Mouse (Mus musculus): Measurements from ENCODE around the gene Plekhd1. TPM values are rescaled to one million over a fixed set of nuclear protein-coding genes. Genes with fewer than 3 reads are reported as not detected.
A peak's percentile ranks its signal among the peaks of the same experiment; 100 is the strongest.

The Plekhd1 gene
- polyA plus RNA-seq, 1 experiment, result not detected

DNA sequence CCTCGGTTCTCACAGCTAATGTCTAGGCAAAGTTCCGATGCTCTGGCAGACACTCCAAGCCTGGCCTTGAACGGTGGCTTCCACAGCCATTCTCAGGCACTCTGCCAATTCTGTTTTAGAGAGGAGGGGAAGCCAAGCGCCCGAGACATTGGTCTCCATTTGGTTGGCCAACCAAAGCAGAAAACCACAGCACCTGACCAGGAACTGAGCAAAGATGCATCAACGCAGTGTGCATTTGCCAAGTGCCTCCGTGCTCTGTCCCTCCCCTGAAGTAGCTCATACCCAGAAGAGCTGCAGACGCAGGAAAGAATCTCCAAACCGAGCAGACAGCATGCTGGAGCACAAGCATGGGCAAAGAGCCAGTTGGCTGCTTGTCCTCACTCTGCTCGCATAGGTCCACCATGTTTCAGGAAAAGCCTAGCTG, 4.6 kb upstream of the Plekhd1 start:
- no peak for TF ChIP-seq GATA1 (IDR thresholded peaks at IDR 0.05; ENCODE audit: low read length)

DNA sequence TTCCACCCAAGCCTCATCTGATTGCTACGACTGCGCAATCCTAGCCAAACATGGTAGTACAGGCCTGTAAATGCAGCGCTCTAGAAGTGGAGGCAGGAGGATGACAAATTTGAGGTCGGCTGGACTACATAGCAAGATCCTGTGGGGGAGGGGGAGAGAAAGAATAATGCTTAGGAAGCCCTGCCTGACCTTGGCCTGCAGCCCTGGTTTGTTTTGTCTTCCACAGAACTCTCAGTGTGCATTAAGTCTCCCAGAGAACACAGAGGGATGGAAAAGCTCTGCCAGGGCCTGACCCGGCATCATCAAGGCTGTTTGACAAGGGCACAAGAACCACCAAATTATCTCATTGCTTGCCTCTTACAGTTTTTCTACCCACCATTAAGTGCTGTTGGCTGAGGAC, 2.7 kb upstream of the Plekhd1 start:
- no peak for TF ChIP-seq GATA1 (IDR thresholded peaks at IDR 0.05; ENCODE audit: low read length)

DNA sequence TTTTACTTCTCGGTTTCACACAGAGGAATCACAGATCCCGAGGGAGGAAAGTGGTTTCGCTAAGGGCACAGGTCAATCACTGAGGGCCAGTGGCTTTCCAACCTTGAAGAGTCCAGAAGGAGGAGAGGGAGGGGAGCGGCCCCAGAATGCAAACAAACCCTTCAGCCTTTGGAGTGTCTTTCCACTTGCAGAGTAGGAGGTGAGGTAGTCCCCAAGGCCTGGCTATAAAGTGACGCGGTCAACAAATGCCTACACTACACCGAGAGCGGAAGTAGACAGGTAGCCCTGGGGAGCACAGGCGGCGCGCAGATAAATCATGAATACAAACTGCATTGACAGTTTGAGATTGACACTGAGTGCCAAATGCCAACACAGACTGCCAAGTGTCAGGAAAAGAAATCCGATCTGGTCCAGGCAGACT, 710 bp upstream of the Plekhd1 start:
- no peak for TF ChIP-seq GATA1 (IDR thresholded peaks at IDR 0.05; ENCODE audit: low read length)

DNA sequence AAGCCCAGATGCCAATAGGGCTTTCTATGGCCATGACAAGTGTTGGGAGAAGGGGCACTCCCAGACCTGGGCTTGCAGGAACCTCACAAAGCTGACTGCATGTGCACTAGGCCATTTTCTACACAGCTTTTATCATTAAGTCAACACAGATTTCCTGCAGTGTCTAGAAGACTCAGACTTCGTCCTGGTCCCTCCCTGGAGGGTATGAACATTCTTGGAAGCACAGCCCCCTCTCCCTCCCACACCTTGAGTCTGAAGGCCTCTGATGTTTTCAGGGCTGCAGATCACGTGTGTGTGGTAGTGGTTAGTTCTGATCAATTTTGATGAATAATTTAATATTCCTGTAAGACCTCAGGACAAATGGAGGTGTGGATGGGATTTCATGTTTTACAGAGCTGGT, 1.3 kb downstream of the Plekhd1 start:
- TF ChIP-seq GATA1 (IDR thresholded peaks at IDR 0.05; ENCODE audit: low read length), result no peak

DNA sequence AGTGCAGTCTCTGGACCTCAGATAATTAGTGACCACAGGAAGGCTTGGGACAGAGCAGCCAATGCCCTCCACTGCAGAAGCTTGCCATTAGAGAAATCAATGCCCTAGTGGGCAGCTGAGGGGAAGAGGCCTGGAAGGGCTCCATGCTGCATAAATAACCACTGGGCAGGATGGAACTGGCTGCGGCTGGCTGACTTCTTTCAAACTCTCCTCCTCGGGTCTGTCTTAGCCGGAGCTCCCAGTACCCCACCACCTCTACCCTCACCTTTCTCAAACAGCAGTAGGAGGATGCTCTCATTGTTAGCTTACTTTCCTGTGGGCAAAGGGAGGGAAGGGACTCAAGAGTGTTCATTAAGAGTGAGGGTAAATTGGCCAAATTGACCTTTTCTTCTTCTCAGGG, 2.6 kb downstream of the Plekhd1 start:
- TF ChIP-seq GATA1 (IDR thresholded peaks at IDR 0.05; ENCODE audit: low read length), result no peak

DNA sequence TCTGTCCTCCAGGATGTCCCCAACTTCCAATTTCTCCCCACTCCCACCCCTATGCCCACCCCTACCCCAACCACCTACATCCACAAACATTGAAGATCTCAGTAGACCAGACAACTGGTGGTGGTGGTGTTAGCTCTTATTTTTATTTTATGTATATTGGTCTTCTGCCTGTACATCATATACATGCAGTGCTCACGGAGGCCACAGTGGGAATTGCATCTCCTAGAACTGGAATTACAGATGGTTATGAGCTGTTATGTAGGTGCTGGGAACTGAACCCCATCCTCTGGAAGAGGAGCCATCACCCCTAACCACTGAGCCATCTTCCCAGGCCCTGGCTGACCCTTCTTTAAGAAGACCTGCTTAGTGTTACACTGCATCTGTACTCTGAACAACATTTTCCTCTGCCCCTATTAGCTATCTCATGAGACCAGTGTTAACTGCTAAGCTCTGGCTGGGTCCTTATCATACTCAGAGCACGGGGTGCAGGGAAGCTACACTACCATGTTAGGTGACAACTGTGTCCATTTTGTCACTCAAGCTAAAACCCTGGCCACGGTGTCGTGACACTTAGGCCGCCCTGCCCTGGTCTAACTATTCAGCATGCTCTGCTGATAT, 6.2 kb downstream of the Plekhd1 start:
- TF ChIP-seq GATA1 (IDR thresholded peaks at IDR 0.05; ENCODE audit: low read length), result no peak

DNA sequence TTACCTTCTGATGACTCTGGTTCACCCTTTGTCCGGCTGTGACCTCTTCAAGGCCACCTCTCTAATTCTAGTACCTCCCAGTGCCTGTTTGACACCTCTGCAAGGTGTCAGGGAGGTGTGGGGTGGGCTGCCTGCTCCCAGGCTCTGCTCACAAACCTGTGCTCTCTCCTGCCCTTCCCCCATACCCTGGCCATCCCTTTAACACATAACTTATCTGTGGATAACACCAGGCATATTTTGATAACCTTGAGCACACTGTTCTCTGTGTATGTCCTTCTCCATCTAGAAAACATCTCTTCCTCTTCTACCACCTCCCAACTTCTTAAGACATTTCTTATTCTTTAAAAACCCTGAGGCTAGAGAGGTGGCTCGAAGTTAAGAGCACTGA, 6.7 kb downstream of the Plekhd1 start:
- no peak for TF ChIP-seq GATA1 (IDR thresholded peaks at IDR 0.05; ENCODE audit: low read length)

DNA sequence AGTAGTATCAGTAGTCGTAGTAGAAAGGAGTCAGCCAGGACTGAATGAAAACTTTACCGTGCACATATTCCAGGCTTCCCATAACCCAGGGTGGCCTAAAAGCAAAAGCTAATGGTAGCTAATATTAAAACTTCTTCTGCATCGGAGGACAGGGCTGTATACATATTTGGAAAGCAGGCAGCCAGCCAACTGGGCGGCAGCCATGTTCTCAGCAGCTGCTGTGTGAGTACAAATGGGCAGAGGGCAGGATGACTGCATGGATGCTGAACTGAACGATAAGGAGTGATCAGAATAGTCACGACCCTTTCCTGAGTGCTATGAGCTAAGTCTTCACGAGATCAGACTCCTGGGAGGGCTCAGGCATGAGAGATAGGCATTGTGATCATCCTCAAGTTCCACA, 8.9 kb downstream of the Plekhd1 start:
- no peak for TF ChIP-seq GATA1 (IDR thresholded peaks at IDR 0.05; ENCODE audit: low read length)

DNA sequence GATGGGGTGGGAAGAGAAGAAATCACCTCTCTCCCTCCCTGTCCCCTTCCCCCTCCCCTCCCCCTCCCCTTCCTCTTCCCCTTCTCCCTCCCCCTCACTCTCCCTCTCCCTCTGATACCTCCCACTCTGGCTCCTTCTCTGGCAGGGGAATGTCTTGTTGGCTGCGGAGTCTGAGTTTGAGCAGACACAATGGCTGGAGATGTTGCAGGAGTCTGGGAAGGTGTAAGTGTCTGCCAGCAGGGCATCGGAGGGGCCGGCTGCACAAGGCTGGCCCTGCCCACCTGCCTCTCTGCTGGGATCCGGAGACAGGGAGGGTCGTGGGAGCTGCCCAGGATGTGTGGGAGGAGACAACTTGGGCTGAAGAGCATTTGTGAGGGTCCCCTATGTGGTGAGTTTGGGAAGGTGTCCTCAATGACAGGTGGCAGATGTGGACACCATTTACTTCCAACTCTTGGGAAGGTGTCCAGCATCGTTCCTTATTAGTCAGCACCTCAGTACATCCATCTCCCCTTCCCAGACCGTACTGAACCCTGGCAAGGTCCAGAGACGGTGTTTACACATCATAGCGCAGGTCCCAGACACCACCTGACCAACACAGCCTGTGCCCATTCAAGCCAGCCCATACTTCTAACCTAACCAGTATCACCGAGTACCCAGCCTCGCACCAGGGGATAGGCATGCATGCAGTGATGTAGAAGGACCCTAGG, 14.0 kb downstream of the Plekhd1 start:
- no peak for TF ChIP-seq GATA1 (IDR thresholded peaks at IDR 0.05; ENCODE audit: low read length)

DNA sequence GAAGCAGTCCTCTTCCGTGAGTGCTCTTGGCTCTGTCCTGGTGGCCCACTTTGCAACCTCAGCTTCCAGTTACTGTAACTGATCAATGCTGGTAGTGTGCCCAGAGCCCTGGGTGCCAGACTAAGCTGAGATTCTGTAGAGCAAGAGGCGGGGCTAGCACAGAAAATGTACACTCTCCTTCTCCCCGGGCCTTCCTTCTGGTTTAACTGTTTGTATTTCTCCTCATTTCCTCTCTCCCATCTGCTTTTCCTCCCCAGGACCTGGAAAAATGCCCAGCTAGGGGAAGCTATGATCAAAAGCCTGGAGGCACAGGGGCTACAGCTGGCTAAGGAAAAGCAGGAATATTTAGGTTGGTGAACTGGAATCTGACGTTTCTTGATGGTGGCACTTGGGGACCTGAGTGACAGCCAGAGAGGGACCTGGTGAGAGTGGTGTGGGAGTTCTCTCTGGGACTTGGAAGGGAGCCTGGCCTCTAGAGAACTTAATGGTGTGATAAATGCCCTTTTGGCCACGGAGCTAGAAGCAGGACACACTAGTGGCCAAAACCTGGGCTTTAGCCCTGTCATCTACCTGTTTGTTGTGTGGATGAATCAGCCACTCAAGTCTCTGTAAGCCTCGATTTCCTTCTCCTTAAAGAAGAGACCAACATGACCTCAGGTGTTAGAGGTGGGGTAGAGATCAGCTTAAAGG, 14.7 kb downstream of the Plekhd1 start:
- no peak for TF ChIP-seq GATA1 (IDR thresholded peaks at IDR 0.05; ENCODE audit: low read length)

DNA sequence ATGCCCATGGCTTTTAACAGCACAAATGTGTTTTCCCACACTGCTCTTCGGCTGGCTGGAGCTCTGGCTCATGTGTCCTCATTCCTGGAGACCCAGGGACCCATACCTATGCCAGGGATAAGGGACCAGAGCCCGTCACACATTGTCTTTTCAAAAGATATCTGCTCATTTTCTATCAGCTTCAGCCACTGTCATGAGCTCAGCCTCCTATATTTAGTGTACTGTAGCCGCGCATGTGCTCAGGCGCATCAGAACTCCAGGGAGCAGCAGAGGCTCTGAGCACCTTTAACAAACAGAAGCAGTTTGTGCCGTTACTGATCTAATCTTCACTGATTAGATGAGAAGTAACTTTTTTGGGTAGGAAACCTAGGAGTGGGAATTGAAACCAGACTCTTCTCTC, 23.5 kb downstream of the Plekhd1 start:
- no peak for TF ChIP-seq GATA1 (IDR thresholded peaks at IDR 0.05; ENCODE audit: low read length)

DNA sequence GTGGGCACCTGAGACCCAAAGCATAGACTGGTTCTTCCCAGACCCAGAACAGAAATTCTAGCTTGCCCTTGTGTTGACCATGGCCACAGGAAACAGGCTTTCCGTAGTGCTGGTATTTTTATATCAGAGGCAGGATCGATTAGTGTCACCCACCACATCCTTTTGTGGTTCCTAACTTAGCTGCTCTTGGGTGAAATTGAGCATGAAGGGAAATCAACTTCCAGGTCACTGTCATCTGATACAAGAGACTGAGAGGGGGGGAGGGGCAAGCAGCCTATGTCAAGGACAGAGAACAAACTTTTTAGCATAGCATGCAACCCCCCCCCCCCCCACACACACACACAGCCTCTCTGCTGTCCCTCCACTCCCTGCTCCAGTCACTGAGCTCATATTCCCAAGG, 26.8 kb downstream of the Plekhd1 start:
- TF ChIP-seq GATA1 (IDR thresholded peaks at IDR 0.05; ENCODE audit: low read length), result peak; percentile 23

DNA sequence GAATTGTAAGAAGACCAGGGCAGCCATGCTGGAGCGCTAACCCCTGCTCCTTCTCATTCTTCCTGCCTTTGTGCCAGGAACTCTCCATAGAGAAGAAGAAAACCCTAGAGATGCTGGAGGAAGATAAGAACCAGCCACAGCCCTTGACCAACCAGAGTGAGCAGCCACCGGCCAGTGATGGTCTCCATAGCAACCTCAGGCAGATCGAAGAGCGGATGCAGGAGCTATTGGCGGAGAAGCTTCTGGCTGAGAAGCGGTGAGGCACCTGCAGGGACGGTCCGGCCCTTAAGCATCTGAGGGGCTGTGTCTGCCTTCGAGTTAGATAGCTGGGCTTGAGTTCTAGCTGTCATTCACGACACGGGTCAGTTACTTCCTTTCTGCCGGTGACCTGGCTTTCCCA, 28.1 kb downstream of the Plekhd1 start:
- no peak for TF ChIP-seq GATA1 (IDR thresholded peaks at IDR 0.05; ENCODE audit: low read length)

DNA sequence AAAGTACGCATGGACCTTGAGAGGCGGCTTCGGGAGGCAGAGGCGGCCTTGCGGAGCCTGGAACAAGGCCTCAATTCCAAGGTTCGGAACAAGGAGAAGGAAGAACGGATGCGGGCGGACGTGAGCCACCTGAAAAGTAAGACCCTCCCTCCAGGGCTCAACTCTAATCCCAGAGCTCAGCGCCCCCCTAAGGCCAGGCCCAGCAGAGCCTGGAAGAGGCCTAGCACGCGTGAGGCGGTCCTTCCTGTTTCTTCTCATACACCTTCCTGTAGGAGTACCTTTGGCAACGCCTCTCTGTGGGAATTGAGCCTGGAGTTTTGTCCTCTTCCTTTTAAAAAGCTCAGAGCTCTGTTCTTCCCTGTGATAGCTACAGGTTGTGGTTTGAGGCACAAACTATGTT, 29.1 kb downstream of the Plekhd1 start:
- TF ChIP-seq GATA1 (IDR thresholded peaks at IDR 0.05; ENCODE audit: low read length), result no peak

DNA sequence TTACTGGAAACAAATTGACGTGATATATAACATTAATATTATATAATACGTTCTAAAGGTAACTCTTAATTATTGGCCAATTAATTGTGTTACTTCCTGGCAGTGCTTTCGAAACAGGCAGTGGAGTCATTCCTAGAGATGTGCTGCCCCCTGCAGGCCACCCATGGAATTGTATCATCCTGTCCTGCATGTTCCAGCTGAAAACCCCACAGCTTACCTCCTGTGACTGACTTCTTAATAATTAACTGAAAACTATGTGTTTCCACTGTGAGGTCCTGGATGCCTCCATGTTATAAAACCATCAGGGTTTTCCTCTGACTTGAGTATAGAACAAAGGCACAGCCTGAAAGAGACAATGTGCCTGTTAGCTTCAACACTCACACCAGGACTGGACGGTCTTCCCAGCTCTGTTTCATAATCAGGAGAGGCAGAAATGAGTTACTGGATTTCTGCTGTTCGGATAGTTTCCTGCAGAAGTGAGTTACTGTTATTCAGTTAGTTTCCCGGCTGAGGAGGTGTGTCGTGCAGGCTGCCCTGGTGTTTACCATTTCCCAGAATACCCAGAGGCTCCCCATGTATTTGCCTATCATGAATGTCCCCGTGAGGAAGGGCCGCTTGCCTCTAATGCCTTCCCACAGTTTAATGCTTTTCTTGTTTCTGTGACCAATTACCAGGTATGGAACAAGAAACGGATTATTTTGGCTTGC, 32.6 kb downstream of the Plekhd1 start:
- no peak for TF ChIP-seq GATA1 (IDR thresholded peaks at IDR 0.05; ENCODE audit: low read length)

DNA sequence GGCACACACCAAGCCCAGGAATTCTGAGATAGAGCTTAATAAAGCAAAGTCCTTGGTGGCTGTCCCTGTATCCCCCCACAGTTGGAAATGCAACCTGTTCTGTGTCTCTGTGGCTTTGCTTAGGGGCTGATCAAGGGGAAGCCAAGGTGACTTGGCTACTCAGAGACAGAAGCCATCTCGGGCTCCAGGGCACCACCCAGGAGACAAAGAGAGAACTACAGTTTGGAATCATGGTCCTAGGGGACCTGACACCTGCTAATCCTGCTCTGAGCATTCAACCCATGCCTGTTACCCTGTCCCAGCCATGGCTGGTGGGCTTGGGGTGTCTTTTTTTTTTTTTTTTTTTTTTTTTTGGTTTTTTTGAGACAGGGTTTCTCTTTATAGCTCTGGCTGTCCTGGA, 35.8 kb downstream of the Plekhd1 start:
- TF ChIP-seq GATA1 (IDR thresholded peaks at IDR 0.05; ENCODE audit: low read length), result no peak
